Mouse (Mus musculus): ENCODE results near the gene BC034090.

DNA sequence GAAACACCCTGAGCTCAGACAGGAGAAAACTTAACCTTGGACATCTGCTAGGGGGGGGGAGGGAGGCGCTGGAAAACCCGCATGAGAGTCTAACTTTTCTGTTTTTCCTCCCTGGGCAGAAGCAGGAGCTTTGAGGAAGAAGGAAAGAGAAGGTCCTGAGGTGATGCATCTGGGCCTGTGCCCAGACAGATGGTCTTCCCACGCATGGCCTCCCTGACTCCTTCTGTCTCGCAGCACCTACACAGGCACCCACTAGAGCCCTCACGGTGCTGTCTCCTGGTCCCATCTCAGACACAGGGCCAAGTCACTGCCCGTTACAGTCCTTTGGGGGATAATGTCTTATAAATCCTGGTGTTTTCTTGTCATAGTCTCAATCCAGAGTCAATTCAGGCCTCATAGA, 11.5 kb downstream of the BC034090 start:
- TF ChIP-seq CTCF (conservative IDR thresholded peaks at IDR 0.05; ENCODE audit: low read length) (no peak), POU5F1 (IDR thresholded peaks at IDR 0.05; ENCODE audit: borderline replicate concordance, low read length) (no peak)
